Mouse (Mus musculus) neural tube, embryonic 12.5 days (tissue): ENCODE data around the gene Unc45a. TPM values are rescaled to one million over a fixed set of nuclear protein-coding genes. Genes with fewer than 3 reads are reported as not detected.

Experiments
- ATAC-seq: fragments of 200-750 bp; cut with Nextera tagmentation; 2 replicates; pipeline ENCODE4 v1.8.0; 2017; ENCODE audit warnings: low read depth, mild to moderate bottlenecking, moderate TSS enrichment, moderate library complexity; ENCODE audit not compliant: low FRiP score
- H3K27ac ChIP-seq: fragments of 300-500 bp; sonication (generic); 2 replicates; pipeline ENCODE4 v1.5.1; 2016
- H3K27me3 ChIP-seq: fragments of 300-500 bp; sonication (generic); replicated peaks from 2 replicates; pipeline ENCODE4 v1.6.1; 2016; ENCODE audit warnings: mild to moderate bottlenecking
- H3K36me3 ChIP-seq: fragments of 300-500 bp; sonication (generic); 2 replicates; pipeline ENCODE4 v1.6.1; 2016; ENCODE audit warnings: mild to moderate bottlenecking
- H3K4me1 ChIP-seq: fragments of 300-500 bp; sonication (generic); 2 replicates; pipeline ENCODE4 v1.6.1; 2016
- H3K4me2 ChIP-seq: fragments of 300-500 bp; sonication (generic); replicated peaks from 2 replicates; pipeline ENCODE4 v1.6.1; 2016; ENCODE audit warnings: mild to moderate bottlenecking
- H3K4me3 ChIP-seq: fragments of 300-500 bp; sonication (generic); 2 replicates; pipeline ENCODE4 v1.5.1; 2016
- H3K9ac ChIP-seq: fragments of 300-500 bp; sonication (generic); 2 replicates; pipeline ENCODE4 v1.6.1; 2016; ENCODE audit warnings: mild to moderate bottlenecking
- H3K9me3 ChIP-seq: fragments of 300-500 bp; sonication (generic); 2 replicates; pipeline ENCODE4 v1.6.1; 2016; ENCODE audit warnings: mild to moderate bottlenecking
- WGBS: fragments of 180-500 bp; shearing (Covaris S2); methylation state at CpG from one replicate; pipeline ENCODE4 v1.1.7; 2016; 5-methylcytosine and 5-hydroxymethylcytosine counted together
- polyA plus RNA-seq: library from polyadenylated mRNA; unstranded; fragments of >200 nt; fragmentation: Nextera tagmentation; extraction: Ambion mirVana; gene quantifications from 2 replicates; pipeline ENCODE4 v1.2.1, GENCODE M21; 2016

The Unc45a gene
- polyA plus RNA-seq, 1 experiment from 2014 or later, result 59.9 TPM

DNA sequence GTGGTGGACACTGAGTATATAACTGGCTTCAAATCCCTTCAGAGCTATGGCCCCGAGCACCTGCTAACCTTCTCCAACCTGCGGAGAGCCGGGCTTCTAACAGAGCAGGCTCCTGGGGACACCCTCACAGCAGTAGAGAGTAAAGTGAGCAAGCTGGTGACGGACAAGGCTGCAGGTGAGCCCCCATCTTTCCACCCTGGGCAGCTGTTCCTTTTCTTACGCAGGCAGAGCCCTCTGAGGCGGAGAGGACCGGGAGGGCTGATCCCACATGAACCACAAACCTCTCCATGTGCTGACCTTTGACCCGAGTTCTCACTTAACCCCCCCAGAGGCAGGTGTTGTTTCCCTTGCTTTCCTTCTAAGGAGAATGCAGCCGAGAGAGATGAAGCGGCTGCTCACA is 53.1 kb downstream of the Unc45a start:
- no peak overlapping the region for H3K4me3 ChIP-seq
- peaks cover 86% of the 10 kb centered on the region for H3K36me3 ChIP-seq
- no peaks in the 10 kb centered on the region for H3K4me1 ChIP-seq
- H3K9ac ChIP-seq, result no peak overlapping the region
- no peak overlapping the region for H3K4me2 ChIP-seq
- no peaks in the 10 kb centered on the region for H3K9me3 ChIP-seq
- no peaks in the 10 kb centered on the region for H3K27me3 ChIP-seq
- H3K27ac ChIP-seq, result no peak overlapping the region
- WGBS, result 83% methylated on average over 10 of the region's 10 CpGs
- no peak for ATAC-seq

DNA sequence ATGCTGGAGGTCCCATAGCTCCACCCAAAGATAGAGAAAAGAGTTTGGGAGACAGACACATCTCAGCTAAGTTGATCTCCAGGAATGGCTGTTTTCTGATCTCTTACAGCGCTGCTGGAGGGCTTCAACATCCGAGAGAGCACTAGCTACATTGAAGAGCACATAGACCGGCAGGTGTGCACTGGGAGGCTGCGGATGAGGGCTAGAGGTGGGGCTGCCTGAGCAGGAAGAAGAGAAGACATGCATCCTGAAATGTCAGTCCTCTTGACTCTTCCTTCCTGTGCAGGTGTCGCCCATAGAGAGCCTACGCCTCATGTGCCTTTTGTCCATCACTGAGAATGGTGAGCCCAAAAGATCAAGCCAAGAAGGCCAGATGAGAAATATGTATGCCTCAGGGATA is 55.1 kb downstream of the Unc45a start:
- Histone ChIP-seq H3K9me3 (no peaks in the 10 kb centered on the region), H3K9ac (no peak overlapping the region), H3K27me3 (no peaks in the 10 kb centered on the region), H3K4me1 (no peaks in the 10 kb centered on the region), H3K27ac (no peak overlapping the region), H3K36me3 (peaks cover 81% of the 10 kb centered on the region), H3K4me3 (no peak overlapping the region), H3K4me2 (no peak overlapping the region)
- no peak for ATAC-seq
- WGBS, result 96% methylated on average over 6 of the region's 6 CpGs

DNA sequence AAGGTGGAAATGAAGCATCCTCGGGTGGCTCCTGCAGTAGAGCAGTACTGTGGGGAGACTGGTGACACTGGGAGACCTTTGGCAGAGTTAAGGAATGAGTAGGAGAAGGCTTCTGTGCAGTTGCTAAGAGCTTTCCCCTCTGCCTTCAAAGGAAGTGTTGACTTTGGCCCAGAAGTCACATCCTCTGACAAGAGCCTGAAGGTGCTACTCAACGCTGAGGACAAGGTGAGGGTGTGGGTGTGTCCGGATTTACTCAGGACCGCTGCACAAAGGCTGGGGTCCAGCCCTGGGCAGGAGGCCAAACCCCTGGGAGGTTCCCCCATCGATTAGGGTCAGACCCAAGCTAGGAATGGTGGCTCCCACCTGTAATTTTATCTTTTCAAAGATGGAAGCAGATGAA is 56.4 kb downstream of the Unc45a start:
- 95% methylated on average over 5 of the region's 5 CpGs for WGBS
- Histone ChIP-seq H3K27me3 (no peaks in the 10 kb centered on the region), H3K9ac (no peak overlapping the region), H3K4me1 (no peaks in the 10 kb centered on the region), H3K9me3 (no peaks in the 10 kb centered on the region), H3K4me3 (no peak overlapping the region), H3K36me3 (peaks cover 76% of the 10 kb centered on the region), H3K4me2 (no peak overlapping the region), H3K27ac (no peak overlapping the region)
- ATAC-seq, result no peak

DNA sequence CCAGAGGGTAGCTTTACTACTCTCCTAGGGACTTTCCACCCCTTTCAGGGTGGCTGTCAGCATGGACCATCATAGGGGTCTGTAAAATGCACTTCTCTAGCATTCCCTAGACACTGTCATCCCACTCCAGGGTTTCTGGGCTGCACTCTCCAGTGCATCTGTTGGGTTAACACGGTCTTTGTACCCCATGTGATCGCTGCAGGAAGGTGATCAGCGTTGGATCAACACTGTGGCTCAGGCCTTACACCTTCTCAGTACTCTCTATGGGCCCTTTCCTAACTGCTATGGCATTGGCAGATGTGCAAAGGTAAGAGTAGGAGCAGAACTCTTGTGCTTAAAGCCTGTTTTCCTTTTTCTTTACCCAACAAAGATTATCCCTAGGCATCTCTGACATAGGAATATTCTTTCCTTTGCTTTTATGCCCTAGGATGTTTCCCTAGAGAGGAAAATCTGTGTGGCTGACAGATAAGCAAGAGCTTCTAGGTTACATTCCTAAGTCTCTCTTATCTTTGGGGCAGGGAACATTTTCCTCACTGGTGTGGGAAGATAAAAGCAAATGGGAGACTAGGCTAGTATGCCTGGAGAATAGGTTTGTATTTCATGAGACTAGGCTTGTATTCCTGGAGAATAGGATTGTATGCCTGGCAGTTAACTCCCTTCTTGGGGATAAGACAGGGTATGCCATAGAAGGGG is 57.4 kb downstream of the Unc45a start:
- WGBS, result 91% methylated on average over 3 of the region's 3 CpGs
- no peak overlapping the region for H3K4me3 ChIP-seq
- no peak overlapping the region for H3K9ac ChIP-seq
- no peaks in the 10 kb centered on the region for H3K4me1 ChIP-seq
- no peaks in the 10 kb centered on the region for H3K27me3 ChIP-seq
- no peak for ATAC-seq
- H3K36me3 ChIP-seq, result peaks cover 80% of the 10 kb centered on the region
- H3K27ac ChIP-seq, result no peak overlapping the region
- no peaks in the 10 kb centered on the region for H3K9me3 ChIP-seq
- H3K4me2 ChIP-seq, result no peak overlapping the region

DNA sequence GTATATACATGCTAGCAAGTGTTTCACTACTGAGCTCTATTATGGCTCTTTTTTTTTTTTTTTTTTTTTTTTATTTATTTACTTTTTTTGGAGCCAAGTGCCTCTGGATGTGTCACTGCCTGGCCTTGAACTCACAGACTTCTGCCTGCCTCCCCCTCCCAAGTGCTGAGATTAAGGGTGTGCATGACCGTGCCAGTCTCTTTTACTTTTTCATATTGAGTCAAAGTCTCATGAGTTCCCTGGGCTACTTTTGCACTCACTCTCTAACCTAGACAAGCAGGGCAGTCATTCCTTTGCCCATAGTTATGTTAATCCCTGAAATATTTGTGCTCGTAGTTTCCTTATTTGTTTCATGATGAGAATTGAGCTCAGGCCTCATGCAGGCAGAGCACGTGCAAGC is 59.2 kb downstream of the Unc45a start:
- H3K4me1 ChIP-seq, result no peaks in the 10 kb centered on the region
- H3K9me3 ChIP-seq, result no peaks in the 10 kb centered on the region
- peaks cover 79% of the 10 kb centered on the region for H3K36me3 ChIP-seq
- no peak overlapping the region for H3K9ac ChIP-seq
- H3K27me3 ChIP-seq, result no peaks in the 10 kb centered on the region
- 87% methylated on average over 3 of the region's 3 CpGs for WGBS
- no peak overlapping the region for H3K27ac ChIP-seq
- no peak overlapping the region for H3K4me2 ChIP-seq
- no peak overlapping the region for H3K4me3 ChIP-seq
- no peak for ATAC-seq

DNA sequence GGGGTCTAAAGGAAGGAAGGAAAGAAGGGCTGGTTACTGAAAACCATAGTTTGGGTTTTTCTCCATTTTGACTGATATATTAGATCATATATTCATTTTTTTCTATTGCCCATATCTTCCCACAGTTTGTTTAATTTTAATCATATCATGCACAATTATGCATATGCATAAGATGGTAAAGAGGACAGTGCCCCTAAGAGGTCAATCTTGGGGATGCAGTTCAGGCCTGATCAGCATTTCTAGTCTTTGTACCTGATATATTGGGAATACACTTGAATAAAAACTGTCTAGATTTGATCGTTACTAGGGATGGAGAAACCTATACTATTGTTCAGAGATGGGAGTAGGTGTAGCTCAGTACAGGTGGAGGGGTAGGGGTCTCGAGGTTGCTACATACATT is 59.8 kb downstream of the Unc45a start:
- no peak overlapping the region for H3K9ac ChIP-seq
- no peak overlapping the region for H3K4me2 ChIP-seq
- WGBS, result 93% methylated on average over 2 of the region's 2 CpGs
- H3K4me1 ChIP-seq, result no peaks in the 10 kb centered on the region
- peaks cover 79% of the 10 kb centered on the region for H3K36me3 ChIP-seq
- no peaks in the 10 kb centered on the region for H3K9me3 ChIP-seq
- H3K27ac ChIP-seq, result no peak overlapping the region
- H3K4me3 ChIP-seq, result no peak overlapping the region
- no peaks in the 10 kb centered on the region for H3K27me3 ChIP-seq
- ATAC-seq, result no peak

DNA sequence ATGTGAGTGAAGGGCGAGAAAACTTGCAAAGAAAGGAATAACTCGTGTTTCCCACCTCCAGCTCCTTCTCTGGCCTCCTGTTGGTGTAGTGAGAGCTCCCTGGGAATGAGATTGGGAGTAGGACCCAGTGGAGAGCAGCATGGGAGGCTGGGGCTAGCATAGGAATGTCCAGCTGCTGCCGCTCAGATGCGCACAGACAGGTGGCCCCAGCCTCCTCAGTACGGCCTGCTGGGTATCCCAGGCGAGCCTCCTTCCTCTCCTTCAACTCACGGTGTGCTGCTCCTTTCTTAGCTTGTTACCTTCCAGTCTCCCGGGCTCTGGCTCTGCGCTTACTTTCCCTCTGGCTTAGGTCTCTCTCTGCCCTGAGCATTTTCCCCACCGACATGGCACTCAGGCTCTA is 60.8 kb downstream of the Unc45a start:
- H3K36me3 ChIP-seq, result peaks cover 78% of the 10 kb centered on the region
- no peaks in the 10 kb centered on the region for H3K4me1 ChIP-seq
- no peak overlapping the region for H3K27ac ChIP-seq
- H3K27me3 ChIP-seq, result no peaks in the 10 kb centered on the region
- no peak overlapping the region for H3K4me2 ChIP-seq
- no peak overlapping the region for H3K4me3 ChIP-seq
- H3K9ac ChIP-seq, result no peak overlapping the region
- no peak for ATAC-seq
- WGBS, result 88% methylated on average over 10 of the region's 10 CpGs
- peaks cover 3% of the 10 kb centered on the region for H3K9me3 ChIP-seq

DNA sequence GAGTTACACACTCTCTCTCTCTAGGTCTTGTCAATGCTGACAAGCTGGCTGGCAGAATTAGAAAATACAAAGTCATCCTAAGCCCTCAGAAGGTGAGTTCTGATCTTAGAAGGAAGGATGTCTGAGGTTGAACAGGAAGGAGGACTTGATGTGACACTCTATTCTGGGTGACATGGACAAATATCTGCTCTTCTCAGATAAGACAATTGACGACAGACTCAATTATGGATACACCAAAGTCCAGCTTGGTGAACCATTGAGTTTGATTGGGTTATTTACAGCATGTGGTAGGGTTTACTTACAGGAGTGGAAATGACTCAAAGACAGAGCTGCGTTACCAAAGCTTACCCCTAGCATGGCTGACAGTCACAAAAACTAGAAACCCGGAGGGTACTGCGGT is 64.4 kb downstream of the Unc45a start:
- WGBS, result 97% methylated on average over 4 of the region's 4 CpGs
- peaks cover 72% of the 10 kb centered on the region for H3K36me3 ChIP-seq
- H3K4me1 ChIP-seq, result no peaks in the 10 kb centered on the region
- H3K9ac ChIP-seq, result no peak overlapping the region
- H3K4me3 ChIP-seq, result no peak overlapping the region
- H3K4me2 ChIP-seq, result no peak overlapping the region
- no peaks in the 10 kb centered on the region for H3K27me3 ChIP-seq
- H3K27ac ChIP-seq, result no peak overlapping the region
- ATAC-seq, result no peak
- H3K9me3 ChIP-seq, result peaks cover 16% of the 10 kb centered on the region

Other genes starting within 250 kb of the Unc45a start
- gene Idh2, start 225.6 kb downstream of the Unc45a start, polyA plus RNA-seq, result 299 and 313 TPM in 2 replicates
- gene Sema4b, start 154.2 kb downstream of the Unc45a start, polyA plus RNA-seq, result 18.9 and 20.5 TPM in 2 replicates
- gene Cib1, start 108.2 kb downstream of the Unc45a start, polyA plus RNA-seq, result 43.1 and 47.5 TPM in 2 replicates
- 4.9 and 5.0 TPM in 2 replicates for gene Gdpgp1, start 108.1 kb downstream of the Unc45a start, polyA plus RNA-seq
- 1.2 and 2.0 TPM in 2 replicates for gene Ttll13, start 94.6 kb downstream of the Unc45a start, polyA plus RNA-seq
- 51.9 and 54.9 TPM in 2 replicates for gene Ngrn, start 79.8 kb downstream of the Unc45a start, polyA plus RNA-seq
- gene Vps33b, start 71.4 kb downstream of the Unc45a start, polyA plus RNA-seq, result 17.6 and 22.1 TPM in 2 replicates
- gene Prc1, start 46.6 kb downstream of the Unc45a start, polyA plus RNA-seq, result 121 and 123 TPM in 2 replicates
- 10.2 and 12.5 TPM in 2 replicates for gene Rccd1, start 16.6 kb downstream of the Unc45a start, polyA plus RNA-seq
- 20.6 and 21.1 TPM in 2 replicates for gene Hddc3, start 2.1 kb upstream of the Unc45a start, polyA plus RNA-seq
- 25.0 and 25.5 TPM in 2 replicates for gene Man2a2, start 30.4 kb upstream of the Unc45a start, polyA plus RNA-seq
- 7.7 and 9.0 TPM in 2 replicates for gene Fes, start 46.9 kb upstream of the Unc45a start, polyA plus RNA-seq
- 6.3 and 6.5 TPM in 2 replicates for gene Furin, start 64.4 kb upstream of the Unc45a start, polyA plus RNA-seq
- gene Blm, start 194.1 kb upstream of the Unc45a start, polyA plus RNA-seq, result 24.8 and 27.0 TPM in 2 replicates